Mouse (Mus musculus): ENCODE data around the gene Ptprn.

DNA sequence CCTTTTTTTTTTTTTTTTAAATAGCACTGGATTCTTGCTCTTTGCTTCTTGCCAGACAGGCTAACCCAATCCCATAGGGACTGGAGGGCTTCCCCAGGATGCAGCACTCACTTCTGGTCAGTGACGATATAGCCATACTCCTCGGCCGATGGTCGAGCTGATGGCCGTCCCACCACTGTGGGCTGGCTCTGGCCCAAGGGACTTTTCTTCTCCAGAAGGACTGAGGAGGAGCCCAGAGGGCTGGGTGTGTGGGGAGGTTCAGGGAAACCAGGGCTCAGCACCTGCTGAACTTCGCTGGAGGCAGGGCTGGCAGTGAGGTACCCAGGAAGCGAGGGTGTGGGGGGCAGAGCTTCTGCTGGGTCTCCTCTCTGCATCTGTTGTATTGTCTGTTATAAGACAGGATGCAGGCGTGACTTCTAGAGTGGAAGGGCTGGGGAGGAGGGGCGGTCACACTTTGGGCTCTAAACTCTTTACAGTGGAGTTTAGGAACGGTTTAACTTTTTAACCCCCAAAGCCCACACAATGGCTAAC lies 8.7 kb downstream of the Ptprn start:
- TF ChIP-seq CTCF (IDR thresholded peaks at IDR 0.05; ENCODE audit: extremely low read depth, insufficient read depth, insufficient read length, insufficient replicate concordance), result no peak
- no peak for TF ChIP-seq POLR2A (IDR thresholded peaks at IDR 0.05; ENCODE audit: low read depth, low read length)
